Mouse (Mus musculus) gastrocnemius, postnatal 36 days (tissue): Measurements from ENCODE around the gene Gm42372. TPM values are rescaled to one million over a fixed set of nuclear protein-coding genes. Genes with fewer than 3 reads are reported as not detected.

ENCODE experiments used
- DNase-seq, 2 experiments: peaks; one replicate each; pipeline ENCODE4 v3.0.0; 2022
- intact Hi-C: fragments of 180-260 bp; cut with DNase I; formaldehyde crosslinking; loops from one replicate; pipeline ENCODE4 v1.15.1; 2025
- total RNA-seq, 2 experiments: library from RNA; stranded (reverse); gene quantifications; 2 replicates each; pipeline ENCODE4 v1.2.3; 2021

The Gm42372 gene
- total RNA-seq, 2 experiments from 2014 or later, result not detected

GRCm38 (mm10) chr7:17026710-17027587, 44.1 kb downstream of the Gm42372 start:
- intact Hi-C loops, result no loop called here
- DNase-seq, result peak in 1 of 2 experiments; percentile 40

- intact Hi-C loops, result no loop called here
Observed at GRCm38 (mm10) chr7:17027588-17028343, 44.9 kb downstream of the Gm42372 start, which contains the start of gene Ppp5c. Ppp5c (minus strand) TSS chr7:17027924.

GRCm38 (mm10) chr7:17028923-17029322, 46.0 kb downstream of the Gm42372 start:
- intact Hi-C loops, result no loop called here
- no peak for DNase-seq

More at GRCm38 (mm10) chr7:17027588-17028343, 44.9 kb downstream of the Gm42372 start, which contains the start of gene Ppp5c:
- peak; percentile 83 to 87 for DNase-seq

- intact Hi-C loops, result no loop called here
- DNase-seq, result no peak
Observed at GRCm38 (mm10) chr7:17030239-17030638, 47.4 kb downstream of the Gm42372 start.

Other genes starting within 250 kb of the Gm42372 start
- 10 to 100 TPM; 48.5 to 50.9 TPM for gene Ap2s1, start 244.7 kb upstream of the Gm42372 start, total RNA-seq
- gene Slc1a5, start 201.7 kb upstream of the Gm42372 start, total RNA-seq, result 10 to 100 TPM; 15.2 to 18.6 TPM
- 10 to 100 TPM; 13.9 to 14.7 TPM for gene Strn4, start 167.2 kb upstream of the Gm42372 start, total RNA-seq
- 10 to 100 TPM; 45.3 to 50.1 TPM for gene Fkrp, start 166.4 kb upstream of the Gm42372 start, total RNA-seq
- gene Prkd2, start 140.2 kb upstream of the Gm42372 start, total RNA-seq, result 1 to 10 TPM; 5.1 to 6.5 TPM
- gene Dact3, start 107.8 kb upstream of the Gm42372 start, total RNA-seq, result 1 to 10 TPM; 2.0 TPM
- under 1 TPM in 1 of 2 experiments, not detected in 1; 0.54 TPM for gene Gng8, start 91.3 kb upstream of the Gm42372 start, total RNA-seq
- gene Ptgir, start 76.6 kb upstream of the Gm42372 start, total RNA-seq, result 1 to 10 TPM; 1.1 to 1.2 TPM
- 100 to 1,000 TPM; 297 to 327 TPM for gene Calm3, start 59.0 kb upstream of the Gm42372 start, total RNA-seq
- 1 to 10 TPM; 1.5 to 2.2 TPM for gene Pnmal2, start 38.4 kb upstream of the Gm42372 start, total RNA-seq
- not detected for gene Pnmal1, start 23.4 kb upstream of the Gm42372 start, total RNA-seq
- gene Ccdc8, start 9.6 kb downstream of the Gm42372 start, total RNA-seq, result 1 to 10 TPM; 1.6 to 2.1 TPM
- 10 to 100 TPM; 62.4 to 62.7 TPM for gene Ppp5c, start 44.8 kb downstream of the Gm42372 start, total RNA-seq
- gene Hif3a, start 79.3 kb downstream of the Gm42372 start, total RNA-seq, result 1 to 10 TPM; 1.2 to 1.3 TPM
- under 1 TPM; 0.07 to 0.13 TPM for gene Psg16, start 91.0 kb downstream of the Gm42372 start, total RNA-seq
- not detected for gene Ceacam3, start 167.2 kb downstream of the Gm42372 start, total RNA-seq
- gene Psg29, start 220.4 kb downstream of the Gm42372 start, total RNA-seq, result not detected